Mouse (Mus musculus) neural tube, embryonic 14.5 days (tissue): ENCODE results near the gene Orc1. TPM values are rescaled to one million over a fixed set of nuclear protein-coding genes. Genes with fewer than 3 reads are reported as not detected.

Source experiments
- polyA plus RNA-seq: library from polyadenylated mRNA; unstranded; fragments of >200 nt; fragmentation: Nextera tagmentation; extraction: Ambion mirVana; gene quantifications from 2 replicates; pipeline ENCODE4 v1.2.1, GENCODE M21; 2014

The Orc1 gene
- polyA plus RNA-seq, 1 experiment from 2014 or later = 2.0 TPM

Other genes with a start within 250 kb of the Orc1 start
- gene Shisal2a, start 196.1 kb upstream of the Orc1 start, polyA plus RNA-seq = 6.0 and 7.7 TPM in 2 replicates
- 21.7 and 37.4 TPM in 2 replicates for gene Gpx7, start 172.5 kb upstream of the Orc1 start, polyA plus RNA-seq
- 55.8 and 65.8 TPM in 2 replicates for gene Tut4, start 120.0 kb upstream of the Orc1 start, polyA plus RNA-seq
- 78.9 and 82.5 TPM in 2 replicates for gene Prpf38a, start 87 bp upstream of the Orc1 start, polyA plus RNA-seq
- gene Cc2d1b, start 40.5 kb downstream of the Orc1 start, polyA plus RNA-seq = 16.5 and 23.0 TPM in 2 replicates
- gene 3110021N24Rik, start 140.2 kb downstream of the Orc1 start, polyA plus RNA-seq = 2.5 and 4.7 TPM in 2 replicates
- 7.7 and 14.5 TPM in 2 replicates for gene Zfyve9, start 201.4 kb downstream of the Orc1 start, polyA plus RNA-seq